Mouse (Mus musculus) CH12F3 (cell line): ENCODE results near the gene Gm26741.
"Not testable (repeated sequence)": the region's sequence is repeated elsewhere in the genome, so short reads cannot be mapped to it uniquely, and the experiment has no call there.

Experiments used
- in situ Hi-C: fragments of 300-500 bp; cut with MboI; formaldehyde crosslinking; loops from 2 replicates; pipeline ENCODE4 v1.14.3; 2020; ENCODE audit warnings: low sequenced_read_pairs

Gene Gm26741

GRCm38 (mm10) chr10:52358467-52358866 is at the start of gene Gm26741:
TSS of gene Gm26741 (plus strand) at chr10:52358767.
- in situ Hi-C loops: no loop called here

- in situ Hi-C loops: no loop called here
Measured at GRCm38 (mm10) chr10:52309196-52309595, 49.4 kb upstream of the Gm26741 start.

GRCm38 (mm10) chr10:52319506-52320286 is 38.9 kb upstream of the Gm26741 start:
- in situ Hi-C loops: no loop called here

GRCm38 (mm10) chr10:52321918-52322317 is 36.6 kb upstream of the Gm26741 start:
- in situ Hi-C loops: no loop called here

GRCm38 (mm10) chr10:52331007-52331406 is 27.6 kb upstream of the Gm26741 start:
- in situ Hi-C loops: no loop called here

GRCm38 (mm10) chr10:52343324-52343723 is 15.2 kb upstream of the Gm26741 start:
- in situ Hi-C loops: not testable (repeated sequence)

GRCm38 (mm10) chr10:52353184-52353583 is 5.4 kb upstream of the Gm26741 start:
- in situ Hi-C loops: no loop called here

GRCm38 (mm10) chr10:52360241-52360735 is 1.7 kb downstream of the Gm26741 start:
- in situ Hi-C loops: no loop called here

- in situ Hi-C loops: no loop called here
Measured at GRCm38 (mm10) chr10:52360862-52361609, 2.5 kb downstream of the Gm26741 start.

- in situ Hi-C loops: no loop called here
Measured at GRCm38 (mm10) chr10:52368376-52368775, 9.8 kb downstream of the Gm26741 start.

- in situ Hi-C loops: no loop called here
Measured at GRCm38 (mm10) chr10:52373834-52374233, 15.3 kb downstream of the Gm26741 start.

GRCm38 (mm10) chr10:52374651-52375050 is 16.1 kb downstream of the Gm26741 start:
- in situ Hi-C loops: no loop called here

GRCm38 (mm10) chr10:52376422-52376821 is 17.9 kb downstream of the Gm26741 start:
- in situ Hi-C loops: no loop called here

- in situ Hi-C loops: no loop called here
Measured at GRCm38 (mm10) chr10:52377813-52378212, 19.2 kb downstream of the Gm26741 start.

- in situ Hi-C loops: no loop called here
Measured at GRCm38 (mm10) chr10:52381321-52381801, 22.8 kb downstream of the Gm26741 start.

GRCm38 (mm10) chr10:52381845-52382591 is 23.5 kb downstream of the Gm26741 start, which contains the start of gene Gopc:
TSS of gene Gopc (minus strand) at chr10:52382124.
- in situ Hi-C loops: no loop called here

GRCm38 (mm10) chr10:52383022-52383421 is 24.5 kb downstream of the Gm26741 start:
- in situ Hi-C loops: no loop called here

GRCm38 (mm10) chr10:52383522-52383921 is 25.0 kb downstream of the Gm26741 start:
- in situ Hi-C loops: no loop called here

GRCm38 (mm10) chr10:52384823-52385610 is 26.4 kb downstream of the Gm26741 start:
- in situ Hi-C loops: loop anchor here (5.0 kb wide), 1 partner anchor 163 kb away; no protein-coding TSS in a partner anchor

GRCm38 (mm10) chr10:52387192-52387591 is 28.6 kb downstream of the Gm26741 start:
- in situ Hi-C loops: loop anchor here (5.0 kb wide), 1 partner anchor 165 kb away; no protein-coding TSS in a partner anchor
